Mouse (Mus musculus): ENCODE measurements around the gene Noto. TPM values are rescaled to one million over a fixed set of nuclear protein-coding genes. Genes with fewer than 3 reads are reported as not detected.
A peak's percentile ranks its signal among the peaks of the same experiment; 100 is the strongest.

Noto gene
- total RNA-seq (2012; rRNA removed) (not detected in 2 replicates), polyA plus RNA-seq (2012; ENCODE audit: insufficient read depth in 1 of 2, insufficient read length in 2 of 2, low read depth in 1 of 2, low replicate concordance in 2 of 2, missing spikeins in 1 of 2) (not detected)

DNA sequence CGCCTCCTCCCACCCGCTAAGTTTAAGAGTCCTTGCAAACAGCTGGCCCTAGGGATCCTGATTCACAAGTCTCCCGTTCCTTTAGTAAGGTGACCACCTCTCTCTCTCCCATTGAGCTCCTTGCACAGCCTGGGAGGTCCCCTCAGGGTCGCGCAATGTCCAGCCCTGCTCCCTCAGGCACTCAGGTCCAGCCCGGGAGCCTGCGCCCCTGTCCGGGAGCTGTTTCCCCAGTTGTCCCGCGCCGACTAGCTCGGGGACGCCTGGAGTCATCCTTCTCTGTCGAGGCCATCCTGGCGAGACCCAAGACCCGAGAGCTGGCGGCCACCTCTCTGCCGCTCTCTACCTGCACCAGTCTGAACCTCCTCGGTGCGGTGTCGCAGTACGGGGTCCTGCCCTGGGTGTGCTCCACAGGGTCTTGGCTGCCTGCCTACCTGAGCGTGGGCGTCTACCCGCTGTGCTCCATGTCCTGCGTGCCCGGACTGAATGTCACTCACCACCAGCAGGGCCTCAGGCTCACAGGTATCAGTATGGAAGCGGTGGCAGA is at the start of gene Noto:
Gene Noto, plus strand, starts transcription at position 51 of the 544 bp plus-strand sequence.
- no peaks in the 10 kb centered on the region for H3K4me1 ChIP-seq (ENCODE audit: control insufficient read depth in 1 of 2, insufficient read depth in 2 of 2, low read length in 2 of 2)
- H3K79me2 ChIP-seq (ENCODE audit: control insufficient read depth, insufficient read depth, low read length, poor library complexity), result no peaks in the 10 kb centered on the region
- H3K9me3 ChIP-seq (replicated peaks; ENCODE audit: insufficient read depth, low read length), result no peaks in the 10 kb centered on the region
- H3K36me3 ChIP-seq (ENCODE audit: control insufficient read depth in 1 of 2, insufficient read depth in 2 of 2, low read length in 2 of 2), result no peaks in the 10 kb centered on the region
- TF ChIP-seq MYC (IDR thresholded peaks at IDR 0.05; ENCODE audit: low read depth, low read length), result no peak
- no peak for TF ChIP-seq MYB (IDR thresholded peaks at IDR 0.05; ENCODE audit: low read depth, low read length)
- no peak for TF ChIP-seq MXI1 (IDR thresholded peaks at IDR 0.05; ENCODE audit: low read depth, low read length)
- TF ChIP-seq USF1 (IDR thresholded peaks at IDR 0.05; ENCODE audit: low read depth, low read length), result no peak
- no peak for TF ChIP-seq MEF2A (IDR thresholded peaks at IDR 0.05; ENCODE audit: extremely low read depth, insufficient replicate concordance, low read depth, low read length, poor library complexity, severe bottlenecking)
- no peak for TF ChIP-seq NRF1 (IDR thresholded peaks at IDR 0.05; ENCODE audit: insufficient read depth, low read depth, low read length, poor library complexity, severe bottlenecking)
- TF ChIP-seq EP300 (IDR thresholded peaks at IDR 0.05; ENCODE audit: low read depth in 1 of 2, low read length in 2 of 2), result no peak
- TF ChIP-seq HCFC1 (IDR thresholded peaks at IDR 0.05; ENCODE audit: low read depth, low read length), result no peak
- no peak within 1 kb of the TSS for H3K27ac ChIP-seq (ENCODE audit: control insufficient read depth, low read depth, low read length)
- no peak within 1 kb of the TSS for H3K4me3 ChIP-seq (ENCODE audit: control insufficient read depth in 1 of 2, insufficient read depth in 1 of 2, low read depth in 2 of 2, low read length in 2 of 2)
- peaks cover 6 to 21% of the 10 kb centered on the region in 2 experiments for H3K27me3 ChIP-seq (ENCODE audit: control insufficient read depth in 1 of 2, insufficient read depth in 2 of 2, low read length in 2 of 2)
- DNase-seq (ENCODE audit: low read depth, low spot score), result no peak
- H3K9ac ChIP-seq (ENCODE audit: control insufficient read depth, low read depth, low read length, poor library complexity, severe bottlenecking), result no peak within 1 kb of the TSS

DNA sequence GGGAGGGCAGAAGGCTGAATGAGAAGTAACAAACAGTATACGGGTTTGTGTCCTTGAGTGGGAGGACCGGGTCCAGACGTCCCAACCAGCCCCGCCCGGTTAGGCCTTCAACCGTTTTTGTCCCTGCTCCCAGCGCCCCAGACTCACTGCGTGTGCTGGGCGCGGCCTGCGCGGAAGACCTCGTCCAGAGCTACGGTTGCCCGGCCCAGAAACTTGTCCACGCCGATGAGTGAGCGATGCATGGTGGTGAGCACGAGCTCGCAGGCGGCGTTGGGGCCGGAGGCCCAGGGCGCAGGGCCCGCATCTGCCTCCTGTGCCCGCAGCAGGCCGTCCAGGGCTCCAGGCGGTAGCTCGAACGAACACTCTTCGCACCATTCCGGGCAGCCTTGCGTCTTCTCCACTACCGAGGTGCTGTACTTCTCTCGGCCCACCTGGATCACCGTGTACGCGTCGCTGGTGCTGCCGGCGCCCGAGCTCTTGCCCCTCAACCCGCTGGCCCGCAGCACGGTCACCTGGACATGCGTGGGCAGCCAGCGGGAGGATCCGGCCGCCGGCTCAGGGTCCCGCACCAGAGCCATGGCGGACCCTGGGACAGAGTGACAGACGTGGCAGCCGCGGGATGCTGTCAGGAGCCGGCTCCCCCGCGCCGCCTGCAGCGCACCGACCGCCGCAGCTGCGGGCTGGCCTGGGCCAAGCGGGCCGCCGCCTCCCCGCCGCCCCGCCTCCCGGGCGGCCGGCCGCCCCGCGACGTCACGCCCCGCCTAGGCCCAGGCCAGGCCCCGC is 49.5 kb upstream of the Noto start, which contains the start of gene Rab11fip5:
Gene Rab11fip5, minus strand, starts transcription at position 684 of the 783 bp plus-strand sequence.
- peak within 1 kb of the TSS; percentile 80 for H3K9ac ChIP-seq (ENCODE audit: control insufficient read depth, low read depth, low read length, poor library complexity, severe bottlenecking)
- H3K4me1 ChIP-seq (ENCODE audit: control insufficient read depth in 1 of 2, insufficient read depth in 2 of 2, low read length in 2 of 2), result peaks cover 7 to 37% of the 10 kb centered on the region in 2 experiments
- peaks cover 0 to 25% of the 10 kb centered on the region in 2 experiments; a peak in 2 of 4 replicates for H3K36me3 ChIP-seq (ENCODE audit: control insufficient read depth in 1 of 2, insufficient read depth in 2 of 2, low read length in 2 of 2)
- no peaks in the 10 kb centered on the region for H3K27me3 ChIP-seq (ENCODE audit: control insufficient read depth in 1 of 2, insufficient read depth in 2 of 2, low read length in 2 of 2)
- peak; percentile 50 for DNase-seq (ENCODE audit: low read depth, low spot score)
- H3K27ac ChIP-seq (ENCODE audit: control insufficient read depth, low read depth, low read length), result no peak within 1 kb of the TSS
- peak within 1 kb of the TSS; percentile 75 to 94 for H3K4me3 ChIP-seq (ENCODE audit: control insufficient read depth in 1 of 2, insufficient read depth in 1 of 2, low read depth in 2 of 2, low read length in 2 of 2)
- TF ChIP-seq TAL1 (IDR thresholded peaks at IDR 0.05; ENCODE audit: low read length) (no peak), HCFC1 (IDR thresholded peaks at IDR 0.05; ENCODE audit: low read depth, low read length) (0 out of 2 replicates have a peak, but pooled peaks have one; percentile 15)
- H3K9me3 ChIP-seq (replicated peaks; ENCODE audit: insufficient read depth, low read length), result no peaks in the 10 kb centered on the region
- no peaks in the 10 kb centered on the region for H3K79me2 ChIP-seq (ENCODE audit: control insufficient read depth, insufficient read depth, low read length, poor library complexity)

DNA sequence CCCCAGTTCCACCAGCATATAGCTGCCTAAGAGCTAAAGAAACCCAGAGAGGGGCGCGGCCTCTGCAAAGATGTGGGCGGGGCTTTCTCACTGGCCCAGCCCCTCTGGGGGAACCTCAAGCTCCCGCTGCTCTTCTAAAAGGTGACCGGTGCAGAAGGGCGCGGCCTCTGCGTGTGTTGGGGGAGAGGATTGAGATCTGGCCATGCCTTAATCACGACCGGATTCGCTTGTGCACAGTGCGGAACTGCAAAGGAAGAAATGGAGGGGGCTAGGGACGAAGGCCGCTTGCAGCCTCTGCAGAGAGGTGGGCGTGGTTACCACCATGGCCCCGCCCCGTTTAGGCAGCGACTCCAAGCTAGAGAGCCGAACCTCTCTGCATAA is 49.0 kb upstream of the Noto start:
- peak overlapping the region; percentile 55 to 73 for H3K4me3 ChIP-seq (ENCODE audit: control insufficient read depth in 1 of 2, insufficient read depth in 1 of 2, low read depth in 2 of 2, low read length in 2 of 2)
- no peaks in the 10 kb centered on the region for H3K9me3 ChIP-seq (replicated peaks; ENCODE audit: insufficient read depth, low read length)
- H3K36me3 ChIP-seq (ENCODE audit: control insufficient read depth in 1 of 2, insufficient read depth in 2 of 2, low read length in 2 of 2), result peaks cover 0 to 20% of the 10 kb centered on the region in 2 experiments; a peak in 2 of 4 replicates
- DNase-seq (ENCODE audit: low read depth, low spot score), result peak; percentile 96
- H3K27me3 ChIP-seq (ENCODE audit: control insufficient read depth in 1 of 2, insufficient read depth in 2 of 2, low read length in 2 of 2), result no peaks in the 10 kb centered on the region
- H3K9ac ChIP-seq (ENCODE audit: control insufficient read depth, low read depth, low read length, poor library complexity, severe bottlenecking), result peak overlapping the region; percentile 34; the same call in 1 of the 2 replicates
- no peak overlapping the region for H3K27ac ChIP-seq (ENCODE audit: control insufficient read depth, low read depth, low read length)
- no peaks in the 10 kb centered on the region for H3K79me2 ChIP-seq (ENCODE audit: control insufficient read depth, insufficient read depth, low read length, poor library complexity)
- peaks cover 5 to 32% of the 10 kb centered on the region in 2 experiments for H3K4me1 ChIP-seq (ENCODE audit: control insufficient read depth in 1 of 2, insufficient read depth in 2 of 2, low read length in 2 of 2)
- TF ChIP-seq E2F4 (IDR thresholded peaks at IDR 0.05; ENCODE audit: borderline replicate concordance, low read depth, low read length) (no peak), CTCF (IDR thresholded peaks at IDR 0.05 in 2 of 3, conservative IDR thresholded peaks at IDR 0.05 in 1 of 3; ENCODE audit: control insufficient read depth in 1 of 3, insufficient read depth in 1 of 3, low read depth in 2 of 3, low read length in 3 of 3, poor library complexity in 1 of 3, severe bottlenecking in 1 of 3) (no peak), TAL1 (IDR thresholded peaks at IDR 0.05; ENCODE audit: low read length) (no peak), MYB (IDR thresholded peaks at IDR 0.05; ENCODE audit: low read depth, low read length) (no peak), HCFC1 (IDR thresholded peaks at IDR 0.05; ENCODE audit: low read depth, low read length) (no peak), MAFK (IDR thresholded peaks at IDR 0.05; ENCODE audit: borderline replicate concordance, low read depth, low read length) (no peak), SMC3 (IDR thresholded peaks at IDR 0.05; ENCODE audit: low read depth, low read length) (no peak), NRF1 (IDR thresholded peaks at IDR 0.05; ENCODE audit: insufficient read depth, low read depth, low read length, poor library complexity, severe bottlenecking) (no peak), KAT2A (conservative IDR thresholded peaks at IDR 0.05; ENCODE audit: low read depth, low read length) (no peak), POLR2AphosphoS5 (IDR thresholded peaks at IDR 0.05; ENCODE audit: borderline replicate concordance, low read depth, low read length) (no peak), TBP (IDR thresholded peaks at IDR 0.05; ENCODE audit: low read depth, low read length) (no peak), ELF1 (IDR thresholded peaks at IDR 0.05; ENCODE audit: low read depth, low read length) (no peak), ZMIZ1 (IDR thresholded peaks at IDR 0.05; ENCODE audit: low read depth, low read length) (no peak), POLR2A (IDR thresholded peaks at IDR 0.05; ENCODE audit: control insufficient read depth in 1 of 2, insufficient read depth in 1 of 2, low read depth in 1 of 2, low read length in 2 of 2, poor library complexity in 1 of 2) (no peak), ETS1 (IDR thresholded peaks at IDR 0.05; ENCODE audit: low read depth, low read length) (no peak), JUND (IDR thresholded peaks at IDR 0.05; ENCODE audit: low read depth, low read length) (no peak), TCF12 (IDR thresholded peaks at IDR 0.05; ENCODE audit: low read depth, low read length) (no peak)
